Mouse (Mus musculus) hindbrain, embryonic 10.5 days (tissue): ENCODE data around the gene Grip2. TPM values are rescaled to one million over a fixed set of nuclear protein-coding genes. Genes with fewer than 3 reads are reported as not detected.
A peak's percentile ranks its signal among the peaks of the same experiment; 100 is the strongest.

Source experiments
- DNase-seq: peaks from one replicate; pipeline ENCODE4 v3.0.0-alpha.2; 2017; ENCODE audit warnings: low spot score
- H3K27ac ChIP-seq: fragments of 300-500 bp; sonication (generic); 2 replicates; pipeline ENCODE4 v1.5.1; 2016; ENCODE audit warnings: mild to moderate bottlenecking, moderate library complexity
- H3K27me3 ChIP-seq: fragments of 300-500 bp; sonication (generic); 2 replicates; pipeline ENCODE4 v1.6.1; 2016; ENCODE audit warnings: mild to moderate bottlenecking; ENCODE audit not compliant: poor library complexity, insufficient read depth, severe bottlenecking
- H3K36me3 ChIP-seq: fragments of 300-500 bp; sonication (generic); 2 replicates; pipeline ENCODE4 v1.6.1; 2016; ENCODE audit warnings: mild to moderate bottlenecking, moderate library complexity
- H3K4me1 ChIP-seq: fragments of 300-500 bp; sonication (generic); replicated peaks from 2 replicates; pipeline ENCODE4 v1.6.1; 2016; ENCODE audit warnings: mild to moderate bottlenecking
- H3K4me3 ChIP-seq: fragments of 300-500 bp; sonication (generic); 2 replicates; pipeline ENCODE4 v1.5.1; 2016; ENCODE audit warnings: mild to moderate bottlenecking, moderate library complexity
- H3K9me3 ChIP-seq: fragments of 300-500 bp; sonication (generic); 2 replicates; pipeline ENCODE4 v1.6.1; 2016; ENCODE audit warnings: mild to moderate bottlenecking, moderate library complexity
- WGBS: fragments of 180-500 bp; shearing (Covaris S2); methylation state at CpG from one replicate; pipeline ENCODE4 v1.1.7; 2016; 5-methylcytosine and 5-hydroxymethylcytosine counted together
- polyA plus RNA-seq: library from polyadenylated mRNA; unstranded; fragments of >200 nt; fragmentation: Nextera tagmentation; extraction: Ambion mirVana; gene quantifications from 2 replicates; pipeline ENCODE4 v1.2.1, GENCODE M21; 2016

Grip2 gene
- polyA plus RNA-seq: 0.36 and 0.71 TPM in 2 replicates

- Histone ChIP-seq H3K4me1 (no peaks in the 10 kb centered on the region), H3K36me3 (no peaks in the 10 kb centered on the region), H3K27ac (no peak within 1 kb of the TSS), H3K27me3 (0 out of 2 replicates have a peak, but pooled peaks cover 6% of the 10 kb centered on the region), H3K4me3 (no peak within 1 kb of the TSS), H3K9me3 (no peaks in the 10 kb centered on the region)
- no peak for DNase-seq
- WGBS: 55% methylated on average over 10 of the region's 11 CpGs
Observed at GRCm38 (mm10) chr6:91827016-91827570, at the start of gene Grip2. TSS of gene Grip2 (minus strand) at chr6:91827250.

- H3K27ac ChIP-seq: no peak overlapping the region
- H3K4me1 ChIP-seq: peaks cover 4% of the 10 kb centered on the region
- no peak overlapping the region for H3K4me3 ChIP-seq
- 63% methylated on average over 2 of the region's 2 CpGs for WGBS
- H3K27me3 ChIP-seq: peaks cover 23% of the 10 kb centered on the region
- no peak for DNase-seq
- no peaks in the 10 kb centered on the region for H3K36me3 ChIP-seq
- H3K9me3 ChIP-seq: no peaks in the 10 kb centered on the region
Observed at GRCm38 (mm10) chr6:91872781-91873180, 45.7 kb upstream of the Grip2 start.

GRCm38 (mm10) chr6:91868091-91868490, 41.0 kb upstream of the Grip2 start:
- DNase-seq: no peak
- H3K4me3 ChIP-seq: no peak overlapping the region
- H3K36me3 ChIP-seq: no peaks in the 10 kb centered on the region
- H3K9me3 ChIP-seq: no peaks in the 10 kb centered on the region
- peaks cover 6% of the 10 kb centered on the region for H3K27me3 ChIP-seq
- H3K4me1 ChIP-seq: no peaks in the 10 kb centered on the region
- 87% methylated on average over 5 of the region's 5 CpGs for WGBS
- no peak overlapping the region for H3K27ac ChIP-seq

- 0 out of 2 replicates have a peak, but pooled peaks cover 2% of the 10 kb centered on the region for H3K4me1 ChIP-seq
- no peaks in the 10 kb centered on the region for H3K27me3 ChIP-seq
- H3K9me3 ChIP-seq: no peaks in the 10 kb centered on the region
- no peak overlapping the region for H3K27ac ChIP-seq
- no peak for DNase-seq
- no peaks in the 10 kb centered on the region for H3K36me3 ChIP-seq
- WGBS: 88% methylated on average over 11 of the region's 11 CpGs
- no peak overlapping the region for H3K4me3 ChIP-seq
Observed at GRCm38 (mm10) chr6:91865601-91866000, 38.6 kb upstream of the Grip2 start.

GRCm38 (mm10) chr6:91864595-91864994, 37.5 kb upstream of the Grip2 start:
- WGBS: 76% methylated on average over 5 of the region's 5 CpGs
- Histone ChIP-seq H3K4me3 (no peak overlapping the region), H3K4me1 (0 out of 2 replicates have a peak, but pooled peaks cover 2% of the 10 kb centered on the region), H3K9me3 (no peaks in the 10 kb centered on the region), H3K36me3 (no peaks in the 10 kb centered on the region), H3K27me3 (no peaks in the 10 kb centered on the region), H3K27ac (no peak overlapping the region)
- no peak for DNase-seq

- no peak for DNase-seq
Observed at GRCm38 (mm10) chr6:91862848-91863247, 35.8 kb upstream of the Grip2 start.

GRCm38 (mm10) chr6:91858339-91858738, 31.3 kb upstream of the Grip2 start:
- H3K4me3 ChIP-seq: no peak overlapping the region
- no peaks in the 10 kb centered on the region for H3K36me3 ChIP-seq
- H3K4me1 ChIP-seq: 0 out of 2 replicates have a peak, but pooled peaks cover 2% of the 10 kb centered on the region
- no peak overlapping the region for H3K27ac ChIP-seq
- no peaks in the 10 kb centered on the region for H3K9me3 ChIP-seq
- peaks cover 10% of the 10 kb centered on the region; the same call in 1 of the 2 replicates for H3K27me3 ChIP-seq
- WGBS: 75% methylated on average over 5 of the region's 5 CpGs
- no peak for DNase-seq

More at GRCm38 (mm10) chr6:91862848-91863247, 35.8 kb upstream of the Grip2 start:
- Histone ChIP-seq H3K4me1 (0 out of 2 replicates have a peak, but pooled peaks cover 2% of the 10 kb centered on the region), H3K4me3 (no peak overlapping the region), H3K36me3 (no peaks in the 10 kb centered on the region), H3K9me3 (no peaks in the 10 kb centered on the region), H3K27ac (no peak overlapping the region), H3K27me3 (no peaks in the 10 kb centered on the region)

GRCm38 (mm10) chr6:91852550-91852949, 25.5 kb upstream of the Grip2 start:
- H3K27ac ChIP-seq: no peak overlapping the region
- no peaks in the 10 kb centered on the region for H3K9me3 ChIP-seq
- H3K36me3 ChIP-seq: no peaks in the 10 kb centered on the region
- H3K4me1 ChIP-seq: no peaks in the 10 kb centered on the region
- 6% methylated on average over 2 of the region's 2 CpGs for WGBS
- no peak overlapping the region for H3K4me3 ChIP-seq
- DNase-seq: peak; percentile 53
- peaks cover 11% of the 10 kb centered on the region; the same call in 1 of the 2 replicates for H3K27me3 ChIP-seq

GRCm38 (mm10) chr6:91843628-91844153, 16.6 kb upstream of the Grip2 start:
- H3K36me3 ChIP-seq: no peaks in the 10 kb centered on the region
- no peaks in the 10 kb centered on the region for H3K9me3 ChIP-seq
- peaks cover 81% of the 10 kb centered on the region for H3K27me3 ChIP-seq
- DNase-seq: no peak
- 6% methylated on average over 69 of the region's 69 CpGs for WGBS
- H3K4me1 ChIP-seq: peaks cover 31% of the 10 kb centered on the region
- peak overlapping the region; percentile 66; the same call in 1 of the 2 replicates for H3K27ac ChIP-seq
- peak overlapping the region; percentile 66 for H3K4me3 ChIP-seq

- no peaks in the 10 kb centered on the region for H3K9me3 ChIP-seq
- peak; percentile 37 for DNase-seq
- H3K27me3 ChIP-seq: peaks cover 81% of the 10 kb centered on the region
- no peaks in the 10 kb centered on the region for H3K36me3 ChIP-seq
- 4% methylated on average over 46 of the region's 46 CpGs for WGBS
- H3K27ac ChIP-seq: peak overlapping the region; percentile 66
- H3K4me3 ChIP-seq: peak overlapping the region; percentile 66
- peaks cover 37% of the 10 kb centered on the region for H3K4me1 ChIP-seq
Observed at GRCm38 (mm10) chr6:91842897-91843627, 16.0 kb upstream of the Grip2 start.

GRCm38 (mm10) chr6:91839010-91839871, 12.2 kb upstream of the Grip2 start:
- 9% methylated on average over 23 of the region's 23 CpGs for WGBS
- DNase-seq: peak; percentile 74
- no peaks in the 10 kb centered on the region for H3K9me3 ChIP-seq
- peaks cover 35% of the 10 kb centered on the region for H3K4me1 ChIP-seq
- no peaks in the 10 kb centered on the region for H3K36me3 ChIP-seq
- H3K27me3 ChIP-seq: peaks cover 57% of the 10 kb centered on the region
- H3K27ac ChIP-seq: peak overlapping the region; percentile 79
- H3K4me3 ChIP-seq: peak overlapping the region; percentile 39

GRCm38 (mm10) chr6:91832863-91833440, 5.9 kb upstream of the Grip2 start:
- no peaks in the 10 kb centered on the region for H3K36me3 ChIP-seq
- WGBS: 88% methylated on average over 3 of the region's 3 CpGs
- peaks cover 1% of the 10 kb centered on the region for H3K4me1 ChIP-seq

More at GRCm38 (mm10) chr6:91832863-91833440, 5.9 kb upstream of the Grip2 start:
- no peak for DNase-seq
- H3K4me3 ChIP-seq: no peak overlapping the region
- H3K27me3 ChIP-seq: peaks cover 12% of the 10 kb centered on the region; the same call in 1 of the 2 replicates
- no peak overlapping the region for H3K27ac ChIP-seq
- H3K9me3 ChIP-seq: no peaks in the 10 kb centered on the region
